Mouse (Mus musculus) embryo, embryonic 9.5 days (tissue): Measurements from ENCODE around the gene Mark4.

Source experiments
- DNase-seq: peaks from one replicate; pipeline ENCODE4 v3.0.0-alpha.2; 2017; ENCODE audit errors: extremely low spot score

Mark4 gene

GRCm38 (mm10) chr7:19437048-19437447 is 21.6 kb downstream of the Mark4 start:
- DNase-seq, result no peak

DNA sequence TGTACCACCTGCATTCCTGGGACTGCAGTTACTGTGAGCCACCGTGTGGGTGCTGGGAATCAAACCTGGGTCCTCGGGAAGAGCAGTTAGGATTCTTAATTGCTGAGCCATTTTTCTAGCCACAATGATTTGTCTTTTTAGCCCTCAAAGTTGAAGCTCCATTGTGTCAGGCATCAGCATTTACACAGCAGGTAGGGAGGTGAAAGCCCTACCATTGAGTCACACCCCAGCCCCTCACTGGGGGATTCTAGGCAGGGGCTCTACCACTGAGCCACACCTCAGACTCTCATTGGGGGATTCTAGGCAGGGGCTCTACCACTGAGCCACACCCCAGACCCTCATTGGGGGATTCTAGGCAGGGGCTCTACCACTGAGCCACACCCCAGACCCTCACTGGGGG is 22.3 kb downstream of the Mark4 start:
- DNase-seq, result no peak

DNA sequence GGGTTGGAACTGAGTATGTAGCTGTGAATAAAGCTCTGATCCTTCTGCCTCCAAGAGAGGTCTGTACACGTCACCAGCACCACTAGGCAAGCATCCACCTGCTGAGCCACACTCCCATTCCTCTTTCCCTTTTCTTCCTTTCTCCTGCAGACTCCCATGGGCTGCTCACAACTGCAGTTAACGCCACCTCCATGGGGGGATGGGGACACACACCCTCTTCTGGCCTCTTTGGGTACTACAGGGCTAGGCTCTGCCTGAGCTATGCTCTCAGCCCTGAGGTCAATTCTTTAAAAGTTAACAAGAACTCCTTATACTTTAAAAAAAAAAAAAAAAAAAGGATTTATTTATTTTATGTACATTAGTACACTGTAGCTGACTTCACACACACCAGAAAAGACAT is 26.1 kb downstream of the Mark4 start:
- DNase-seq, result no peak

- DNase-seq, result no peak
Measured at GRCm38 (mm10) chr7:19430402-19430801, 28.2 kb downstream of the Mark4 start.

DNA sequence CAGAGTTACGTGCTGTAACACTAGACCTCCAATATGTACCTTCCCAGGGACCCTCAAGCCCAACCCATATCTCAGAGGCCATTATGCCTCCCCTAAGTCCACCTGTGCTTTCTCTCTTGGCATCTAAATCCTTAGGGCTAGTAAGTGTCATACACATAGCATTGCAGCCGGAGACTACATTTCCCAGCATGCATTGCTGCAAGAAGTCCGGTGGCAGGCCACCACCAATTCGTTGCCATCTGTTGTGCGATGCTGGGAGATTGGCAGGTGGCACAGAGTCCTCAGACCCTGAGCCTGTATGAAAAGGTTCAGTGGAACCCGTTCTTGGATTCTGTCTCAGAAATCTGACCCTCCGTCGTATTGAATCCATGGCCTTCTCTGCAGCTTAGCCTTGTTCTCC is 28.9 kb downstream of the Mark4 start:
- no peak for DNase-seq

- DNase-seq, result no peak
Measured at GRCm38 (mm10) chr7:19427999-19428650, 30.5 kb downstream of the Mark4 start.

GRCm38 (mm10) chr7:19426888-19427287 is 31.7 kb downstream of the Mark4 start:
- no peak for DNase-seq

DNA sequence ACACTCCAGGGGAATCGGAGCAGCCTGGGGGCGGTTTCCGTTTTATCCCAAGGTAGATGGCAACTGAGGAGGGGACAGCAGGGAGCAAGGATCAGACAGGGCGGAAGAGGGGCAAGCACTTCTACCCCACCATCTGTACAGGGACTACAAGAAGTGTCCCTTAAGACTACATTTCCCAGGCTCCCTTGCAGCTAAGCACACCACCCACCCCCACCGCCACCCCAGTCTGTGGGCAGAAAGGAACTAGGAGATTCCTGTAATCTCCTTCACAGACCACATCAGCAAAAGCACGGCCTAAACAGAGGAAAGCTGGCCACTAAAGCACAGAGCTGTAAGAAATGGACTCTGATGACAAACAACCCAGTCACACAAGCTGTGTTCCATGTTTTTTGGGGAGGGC is 32.3 kb downstream of the Mark4 start:
- DNase-seq, result no peak

- no peak for DNase-seq
Measured at GRCm38 (mm10) chr7:19424051-19424450, 34.6 kb downstream of the Mark4 start.

DNA sequence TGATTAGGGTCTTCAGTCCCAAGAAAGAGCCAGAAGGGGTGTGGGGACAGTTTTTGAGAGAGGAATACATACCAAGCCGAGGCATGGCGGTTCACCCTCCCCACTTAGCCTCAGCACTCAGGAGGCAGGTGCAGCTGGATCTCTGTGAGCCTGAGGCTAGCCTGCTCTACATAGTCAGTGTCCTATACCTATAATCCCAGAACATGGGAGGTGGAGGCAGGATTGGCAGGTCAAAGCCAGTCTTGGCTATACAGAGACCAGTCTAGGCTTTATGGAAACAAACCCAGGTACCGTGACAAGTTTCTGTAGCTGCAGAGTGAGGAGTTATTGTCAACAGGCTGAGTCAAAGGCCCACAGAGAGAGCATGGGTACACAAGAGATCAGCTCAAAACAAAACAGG is 35.5 kb downstream of the Mark4 start:
- DNase-seq, result no peak

- DNase-seq, result peak; percentile 82
Measured at GRCm38 (mm10) chr7:19420821-19421636, 37.6 kb downstream of the Mark4 start.

DNA sequence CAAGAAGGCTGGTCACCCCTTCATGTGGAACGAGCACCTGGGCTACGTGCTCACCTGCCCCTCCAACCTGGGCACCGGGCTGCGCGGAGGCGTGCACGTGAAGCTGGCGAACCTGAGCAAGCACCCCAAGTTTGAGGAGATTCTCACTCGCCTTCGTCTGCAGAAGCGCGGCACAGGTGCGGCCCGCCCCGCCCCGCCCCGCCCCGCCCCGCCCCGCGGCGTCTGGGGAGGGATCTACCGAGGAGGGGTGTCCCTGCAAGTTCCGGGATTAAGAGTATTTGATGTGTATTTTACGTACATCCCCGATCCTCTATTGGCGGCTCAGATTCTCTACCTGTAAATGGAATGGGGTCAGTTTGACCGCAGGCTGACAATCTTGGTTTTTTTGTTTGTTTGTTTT is 38.5 kb downstream of the Mark4 start:
- DNase-seq, result no peak

DNA sequence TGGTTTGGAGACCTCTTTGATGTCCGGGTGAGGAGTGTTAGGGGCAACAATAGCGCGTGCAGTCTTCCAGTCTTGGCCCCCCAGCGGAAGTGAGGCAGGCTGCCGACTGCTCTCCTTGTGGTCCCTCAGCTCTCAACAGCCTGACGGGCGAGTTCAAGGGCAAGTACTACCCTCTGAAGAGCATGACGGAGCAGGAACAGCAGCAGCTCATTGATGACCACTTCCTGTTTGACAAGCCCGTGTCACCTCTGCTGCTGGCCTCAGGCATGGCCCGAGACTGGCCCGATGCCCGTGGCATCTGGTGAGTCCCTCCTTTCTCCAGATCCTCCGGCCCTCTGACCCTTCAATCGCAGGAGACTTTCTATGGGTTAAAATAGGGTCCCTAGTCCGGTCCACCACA is 42.0 kb downstream of the Mark4 start:
- no peak for DNase-seq

DNA sequence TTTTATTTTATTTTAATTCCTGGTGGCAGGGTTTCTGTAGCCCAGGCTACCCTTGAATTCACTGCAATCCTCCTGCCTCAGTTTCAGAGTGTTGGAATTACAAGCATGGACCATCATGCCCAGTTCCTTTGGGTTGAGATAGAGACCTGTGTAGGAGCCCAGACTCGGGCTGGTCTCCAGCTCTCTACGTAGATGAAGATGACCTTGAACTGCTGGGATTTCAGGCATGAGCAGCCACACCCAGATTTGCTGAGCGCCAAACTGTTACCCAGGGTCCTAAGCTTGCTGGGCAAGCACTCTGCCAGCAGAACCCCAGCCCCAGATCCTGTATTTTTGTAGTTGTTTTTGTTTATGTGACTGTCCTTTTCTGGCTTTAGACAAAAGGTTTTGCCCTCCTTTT is 45.1 kb downstream of the Mark4 start:
- DNase-seq, result no peak

DNA sequence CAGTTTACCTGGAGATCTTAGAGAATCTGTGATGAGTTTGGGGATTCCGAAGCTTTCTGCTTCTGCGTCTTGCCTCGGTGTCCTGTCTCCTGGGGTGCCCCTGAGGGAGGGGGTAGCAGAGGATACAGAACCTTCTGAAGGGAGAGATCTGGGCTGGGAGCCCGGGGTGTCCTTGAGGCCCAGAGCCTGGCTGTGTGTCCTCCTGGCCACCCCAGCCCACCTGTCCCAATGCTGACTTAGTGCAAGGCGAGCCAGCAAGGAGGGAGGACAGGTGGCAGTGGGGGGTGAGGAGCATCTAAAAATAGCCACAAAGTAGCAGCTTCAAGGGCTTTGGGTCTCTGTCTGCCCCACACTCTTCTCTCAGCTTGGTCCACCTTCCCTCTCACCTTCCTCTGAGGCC is 46.8 kb downstream of the Mark4 start:
- DNase-seq, result no peak

DNA sequence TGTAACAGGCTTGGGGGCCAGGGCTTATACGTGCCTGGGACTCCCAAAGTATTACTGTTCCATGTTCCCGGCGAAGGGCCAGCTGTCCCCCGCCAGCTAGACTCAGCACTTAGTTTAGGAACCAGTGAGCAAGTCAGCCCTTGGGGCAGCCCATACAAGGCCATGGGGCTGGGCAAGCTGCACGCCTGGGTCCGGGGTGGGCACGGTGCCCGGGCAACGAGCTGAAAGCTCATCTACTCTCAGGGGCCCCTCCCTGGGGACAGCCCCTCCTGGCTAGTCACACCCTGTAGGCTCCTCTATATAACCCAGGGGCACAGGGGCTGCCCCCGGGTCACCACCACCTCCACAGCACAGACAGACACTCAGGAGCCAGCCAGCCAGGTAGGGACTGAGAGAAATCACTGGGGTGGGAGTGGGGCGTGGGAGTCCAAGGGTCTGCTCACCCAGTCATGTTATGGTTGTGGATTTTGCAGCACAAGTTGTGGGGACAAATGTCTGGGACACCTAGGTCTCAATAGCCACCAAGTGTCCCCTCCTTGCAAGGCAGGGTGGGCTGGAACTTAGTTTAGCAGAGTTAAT is 47.8 kb downstream of the Mark4 start:
- DNase-seq, result no peak

- no peak for DNase-seq
Measured at GRCm38 (mm10) chr7:19409753-19410152, 48.9 kb downstream of the Mark4 start.

DNA sequence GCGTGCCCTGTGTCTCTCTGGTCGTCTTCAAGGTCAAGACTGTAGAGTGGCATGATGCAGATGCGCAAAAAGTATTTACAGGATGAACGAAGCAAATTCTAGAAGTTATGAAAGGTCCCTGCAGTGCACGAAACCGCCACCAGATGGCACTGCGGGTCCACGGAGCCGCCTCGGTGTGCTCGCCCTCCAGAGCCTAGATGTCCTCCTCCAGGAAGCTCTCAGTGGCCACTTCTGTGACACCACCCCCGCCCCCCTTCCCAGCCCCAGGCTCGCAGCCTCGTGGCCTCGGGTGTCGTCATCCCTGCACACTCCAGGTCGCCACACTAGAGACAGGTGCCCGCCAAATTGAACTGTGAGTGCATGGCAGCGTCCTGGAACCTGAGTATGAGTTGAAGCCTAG is 53.2 kb downstream of the Mark4 start:
- DNase-seq, result peak; percentile 86

GRCm38 (mm10) chr7:19404476-19404875 is 54.1 kb downstream of the Mark4 start, which contains the start of gene Ckm:
Gene Ckm (plus strand): TSS chr7:19404776.
- DNase-seq, result no peak

DNA sequence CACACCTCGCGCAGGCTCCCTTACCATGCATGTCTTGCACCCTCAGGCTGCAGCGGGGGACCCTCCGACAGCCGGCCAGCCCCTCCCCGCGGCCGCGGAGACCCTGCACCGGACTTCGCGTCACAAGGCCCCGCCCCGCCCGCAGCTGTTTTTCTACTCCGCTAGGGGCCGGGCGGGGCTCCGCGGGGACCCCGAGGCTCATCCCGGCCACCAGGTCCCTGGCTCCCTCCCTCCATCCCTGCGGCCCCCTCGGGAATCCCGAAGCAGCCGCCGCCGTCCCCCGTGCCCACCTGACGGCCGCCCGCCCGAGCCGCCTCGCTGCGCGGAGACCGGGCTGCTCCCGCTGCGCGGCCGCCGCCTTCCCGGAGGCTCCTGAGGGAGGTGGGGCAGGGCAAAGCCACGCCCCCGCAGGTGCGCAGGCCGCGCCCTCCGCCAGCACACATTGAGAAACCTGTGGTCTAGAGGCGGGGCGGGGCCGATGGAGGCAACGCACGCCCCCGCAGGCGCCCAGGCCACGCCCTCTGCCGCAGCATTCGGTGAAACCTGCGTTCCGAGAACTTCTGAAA is 54.8 kb downstream of the Mark4 start, which contains the start of gene Klc3:
TSS of gene Klc3 (minus strand) at position 374 of the 566 bp plus-strand sequence.
- DNase-seq, result peak; percentile 58

DNA sequence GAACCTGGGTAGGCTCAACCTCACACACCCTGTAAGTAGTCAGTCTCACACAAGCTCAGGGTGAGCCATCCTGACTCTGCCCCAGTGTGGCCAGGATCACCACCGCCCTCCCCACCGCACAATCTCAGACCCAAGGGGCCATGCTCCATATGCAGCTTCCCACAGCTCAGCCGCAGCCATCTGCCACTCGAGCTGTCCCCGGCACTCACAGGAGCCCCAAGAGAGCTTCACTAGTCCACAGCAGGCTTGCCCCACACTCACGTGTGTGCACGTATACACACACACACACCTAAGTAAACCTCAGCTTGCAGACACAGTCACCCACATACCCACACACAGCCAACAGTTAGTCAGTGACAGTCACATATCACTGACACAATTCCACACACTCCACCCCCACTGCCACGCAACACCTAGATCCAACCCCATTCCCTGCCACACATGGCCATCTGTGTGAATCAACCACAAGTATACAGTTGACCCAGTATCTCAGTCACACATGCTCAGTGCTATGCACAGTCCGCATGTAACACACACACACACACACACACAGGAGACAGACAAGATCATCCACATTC is 56.0 kb downstream of the Mark4 start:
- DNase-seq, result no peak

DNA sequence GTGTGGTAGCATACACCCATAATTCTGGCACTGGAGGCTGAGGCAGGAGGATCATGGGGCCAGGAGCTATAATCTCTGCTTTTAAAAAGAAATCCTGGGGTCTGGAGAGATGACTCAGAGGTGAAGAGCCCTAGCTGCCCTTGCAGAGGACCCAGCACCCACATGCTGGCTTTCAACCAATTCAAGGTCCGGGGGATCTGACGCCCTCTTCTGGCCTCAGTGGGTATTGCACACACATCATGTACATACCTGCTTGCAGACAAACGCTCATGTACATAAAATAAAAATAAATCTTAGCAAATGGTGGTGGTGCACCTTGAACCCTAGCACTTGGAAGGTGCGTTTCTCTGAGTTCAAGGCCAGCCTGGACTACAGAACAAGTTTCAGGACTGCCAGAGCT is 57.7 kb downstream of the Mark4 start:
- DNase-seq, result no peak
